Mouse (Mus musculus): ENCODE results near the gene Taf1b.

Taf1b gene

DNA sequence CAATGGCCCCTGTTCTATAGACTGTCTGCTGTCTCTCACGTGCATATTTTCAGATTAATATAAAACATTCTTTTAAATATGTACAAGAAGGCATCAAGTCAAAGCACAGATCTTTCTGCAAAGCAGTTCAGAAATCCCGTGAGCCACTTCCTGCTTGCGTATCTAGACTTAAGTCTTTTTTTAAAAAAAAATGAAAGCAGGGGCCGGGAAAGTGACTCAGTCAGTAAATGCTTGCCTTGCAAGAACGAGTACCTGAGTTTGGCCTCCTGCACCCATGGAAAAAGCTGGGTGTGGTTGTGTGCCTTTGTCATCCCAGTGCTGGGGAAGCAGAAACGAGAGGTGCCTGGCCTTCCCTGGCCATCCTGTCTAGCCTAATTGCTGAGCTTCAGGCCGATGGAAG, 101.9 kb downstream of the Taf1b start:
- intact Hi-C loops (cut with DNase I), result no loop called here

DNA sequence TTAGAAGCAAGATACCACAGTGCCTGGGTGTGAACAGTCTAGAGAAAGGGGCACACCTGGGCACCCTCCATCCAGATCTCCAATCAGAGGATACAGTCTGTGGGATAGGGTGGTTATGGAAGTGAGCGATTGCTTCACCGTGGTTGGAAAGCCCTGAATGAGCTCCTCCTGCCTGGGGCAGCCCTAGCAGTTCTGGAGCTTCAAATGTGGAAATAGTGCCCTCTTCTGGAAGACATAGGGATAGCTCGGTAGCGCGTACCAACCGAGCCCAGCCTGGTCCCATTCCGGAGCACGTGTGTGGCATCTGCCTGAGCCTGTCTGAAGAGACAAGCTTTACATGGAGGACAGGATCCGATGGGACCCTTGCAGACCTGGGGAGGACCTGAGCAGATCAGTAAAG, 102.6 kb downstream of the Taf1b start:
- intact Hi-C loops (cut with DNase I), result no loop called here

DNA sequence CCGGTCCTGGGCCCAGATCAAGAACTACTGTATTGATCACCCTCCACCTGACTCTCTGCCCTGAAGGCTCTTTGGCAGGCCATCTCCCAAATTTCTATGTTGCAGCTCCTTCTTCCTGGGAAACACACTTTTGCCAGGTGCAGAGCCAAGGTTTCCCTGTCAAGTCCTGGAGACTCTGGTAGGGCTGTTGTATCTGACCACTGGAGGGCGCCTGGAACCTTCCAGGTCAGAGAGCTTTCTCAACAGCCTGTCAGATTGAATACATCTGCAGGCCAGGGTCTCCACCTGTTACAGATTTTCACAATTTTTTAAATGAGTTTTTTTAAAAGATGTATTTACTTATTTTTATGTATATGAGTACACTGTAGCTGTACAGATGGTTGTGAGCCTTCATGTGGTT, 105.1 kb downstream of the Taf1b start:
- intact Hi-C loops (cut with DNase I), result loop anchor here (2.0 kb wide), 2 partner anchors 94 to 132 kb away; no protein-coding TSS in a partner anchor

DNA sequence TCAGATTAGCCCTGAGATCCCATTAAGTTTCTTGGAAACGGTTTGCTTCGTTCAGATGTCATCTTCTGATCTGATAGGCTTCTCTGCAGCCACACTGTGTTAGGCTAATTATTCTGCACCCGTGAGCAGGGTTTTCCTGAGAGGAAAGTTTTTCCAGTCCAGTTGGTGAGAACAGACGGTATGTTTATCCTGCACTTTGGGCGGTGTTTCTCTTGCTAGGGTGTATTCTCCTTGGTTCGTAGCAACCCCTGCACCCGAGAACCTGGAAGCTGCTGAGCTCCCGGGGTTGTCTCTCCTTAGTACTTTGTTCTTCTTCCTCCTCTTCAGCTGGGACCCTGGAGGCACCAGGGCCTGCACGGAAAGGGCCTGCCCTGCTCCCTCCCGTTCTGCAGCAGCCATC, 108.0 kb downstream of the Taf1b start:
- intact Hi-C loops (cut with DNase I), result no loop called here
